Mouse (Mus musculus): ENCODE results near the gene Tnfrsf8. TPM values are rescaled to one million over a fixed set of nuclear protein-coding genes. Genes with fewer than 3 reads are reported as not detected.

Gene Tnfrsf8
- total and polyA plus RNA-seq, 2 experiments: 0.02 to 0.09 TPM

DNA sequence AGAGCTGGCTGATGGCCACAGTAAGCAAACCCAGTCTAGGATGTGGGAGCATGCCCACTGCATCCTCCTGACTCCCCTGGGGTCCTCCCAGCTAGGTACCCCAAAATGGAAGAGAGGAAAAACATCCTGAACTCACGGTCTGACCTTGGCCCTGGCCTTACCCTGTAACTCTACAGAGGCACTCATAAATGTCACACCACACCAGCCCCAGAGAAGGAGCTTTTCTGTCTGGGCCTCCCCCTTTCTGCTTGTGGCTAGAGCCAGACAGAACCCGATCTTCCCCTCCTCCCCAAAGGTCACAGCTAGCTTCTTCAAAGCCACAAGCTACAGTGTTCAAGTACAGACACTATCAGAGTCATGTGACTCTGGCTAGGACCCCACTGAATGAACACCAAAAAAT is 93.6 kb downstream of the Tnfrsf8 start:
- Histone ChIP-seq H3K4me1 (ENCODE audit: control insufficient read depth, insufficient read depth, low read length) (peaks cover 35% of the 10 kb centered on the region), H3K27ac (replicated peaks; ENCODE audit: insufficient read depth, low read depth, low read length) (peak overlapping the region; percentile 82)

GRCm38 (mm10) chr4:145220001-145220400 is 95.0 kb downstream of the Tnfrsf8 start:
- H3K79me2 ChIP-seq (ENCODE audit: control insufficient read depth, insufficient read depth, low read length): no peaks in the 10 kb centered on the region; the same call in 1 of the 2 replicates
- H3K27me3 ChIP-seq (ENCODE audit: control insufficient read depth, insufficient read depth, low read length): no peaks in the 10 kb centered on the region
- no peak overlapping the region for H3K4me3 ChIP-seq (ENCODE audit: insufficient read depth, low read depth, low read length)
- TF ChIP-seq POLR2A (IDR thresholded peaks at IDR 0.05; ENCODE audit: extremely low read depth, insufficient read depth, low read length) (no peak), CTCF (IDR thresholded peaks at IDR 0.05; ENCODE audit: low read depth, low read length) (no peak)
- H3K36me3 ChIP-seq (ENCODE audit: control insufficient read depth, insufficient read depth, low read length): peaks cover 43% of the 10 kb centered on the region
- H3K27ac ChIP-seq (replicated peaks; ENCODE audit: insufficient read depth, low read depth, low read length): peak overlapping the region; percentile 82
- peak; percentile 93 for DNase-seq (ENCODE audit: extremely low read depth, low read depth, low spot score)
- peak overlapping the region; percentile 3; the same call in 1 of the 2 replicates for H3K9ac ChIP-seq (ENCODE audit: low read depth, low read length)
- peaks cover 35% of the 10 kb centered on the region for H3K4me1 ChIP-seq (ENCODE audit: control insufficient read depth, insufficient read depth, low read length)
- 19% methylated on average over 1 of the region's 1 CpGs for WGBS

More for the DNA sequence above, 93.6 kb downstream of the Tnfrsf8 start:
- WGBS: 58% methylated on average over 2 of the region's 2 CpGs
- no peaks in the 10 kb centered on the region for H3K27me3 ChIP-seq (ENCODE audit: control insufficient read depth, insufficient read depth, low read length)
- no peak for DNase-seq (ENCODE audit: extremely low read depth, low read depth, low spot score)
- H3K4me3 ChIP-seq (ENCODE audit: insufficient read depth, low read depth, low read length): no peak overlapping the region
- no peaks in the 10 kb centered on the region; the same call in 1 of the 2 replicates for H3K79me2 ChIP-seq (ENCODE audit: control insufficient read depth, insufficient read depth, low read length)
- H3K9ac ChIP-seq (ENCODE audit: low read depth, low read length): no peak overlapping the region
- H3K36me3 ChIP-seq (ENCODE audit: control insufficient read depth, insufficient read depth, low read length): peaks cover 40% of the 10 kb centered on the region
- no peak for TF ChIP-seq POLR2A (IDR thresholded peaks at IDR 0.05; ENCODE audit: extremely low read depth, insufficient read depth, low read length)
- TF ChIP-seq CTCF (IDR thresholded peaks at IDR 0.05; ENCODE audit: low read depth, low read length): no peak

DNA sequence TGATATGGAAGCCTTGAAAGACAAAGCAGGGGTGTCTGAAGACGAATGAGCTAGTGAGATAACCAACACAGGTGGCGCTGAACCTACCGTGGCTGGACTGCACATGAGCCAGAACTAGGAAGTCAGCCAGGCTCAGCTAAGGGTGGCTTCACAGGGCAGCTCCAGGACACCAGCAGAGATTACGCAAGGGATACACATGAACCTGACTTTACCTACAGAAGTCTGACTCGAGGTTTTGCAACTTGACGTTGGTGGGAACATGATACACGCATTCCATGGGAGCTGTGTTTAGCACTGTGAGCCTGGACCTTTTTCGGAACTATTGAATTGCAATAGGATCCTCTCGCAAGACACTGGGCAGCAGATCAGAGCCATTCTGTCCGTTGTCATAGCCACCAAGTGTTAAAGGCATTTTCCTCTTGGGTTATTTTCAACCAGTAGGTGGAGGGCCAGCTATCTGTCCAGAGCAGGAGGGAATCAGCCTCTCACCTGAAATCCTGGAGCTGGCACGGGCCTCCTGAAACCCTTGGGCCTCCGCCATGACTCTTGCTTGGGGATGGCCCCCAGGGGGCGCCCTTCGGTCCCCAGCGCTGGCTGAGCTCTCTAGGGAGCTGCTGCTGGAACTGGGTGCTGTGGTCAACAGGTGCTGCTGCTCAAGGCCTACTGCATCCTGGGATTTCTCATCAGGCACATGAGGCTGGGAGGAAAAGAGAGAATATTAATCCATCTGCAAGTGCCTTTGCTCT is 95.6 kb downstream of the Tnfrsf8 start:
- H3K4me3 ChIP-seq (ENCODE audit: insufficient read depth, low read depth, low read length): no peak overlapping the region
- H3K4me1 ChIP-seq (ENCODE audit: control insufficient read depth, insufficient read depth, low read length): peaks cover 35% of the 10 kb centered on the region
- H3K27ac ChIP-seq (replicated peaks; ENCODE audit: insufficient read depth, low read depth, low read length): peak overlapping the region; percentile 95
- H3K27me3 ChIP-seq (ENCODE audit: control insufficient read depth, insufficient read depth, low read length): no peaks in the 10 kb centered on the region
- H3K36me3 ChIP-seq (ENCODE audit: control insufficient read depth, insufficient read depth, low read length): peaks cover 43% of the 10 kb centered on the region
- DNase-seq (ENCODE audit: extremely low read depth, low read depth, low spot score): peak; percentile 100
- 20% methylated on average over 15 of the region's 15 CpGs for WGBS
- peak; percentile 79 for TF ChIP-seq CTCF (IDR thresholded peaks at IDR 0.05; ENCODE audit: low read depth, low read length)
- no peak for TF ChIP-seq POLR2A (IDR thresholded peaks at IDR 0.05; ENCODE audit: extremely low read depth, insufficient read depth, low read length)
- peak overlapping the region; percentile 3; the same call in 1 of the 2 replicates for H3K9ac ChIP-seq (ENCODE audit: low read depth, low read length)
- H3K79me2 ChIP-seq (ENCODE audit: control insufficient read depth, insufficient read depth, low read length): no peaks in the 10 kb centered on the region; the same call in 1 of the 2 replicates

GRCm38 (mm10) chr4:145217837-145218236 is 97.1 kb downstream of the Tnfrsf8 start:
- no peak overlapping the region for H3K4me3 ChIP-seq (ENCODE audit: insufficient read depth, low read depth, low read length)
- DNase-seq (ENCODE audit: extremely low read depth, low read depth, low spot score): peak; percentile 91
- no peaks in the 10 kb centered on the region; the same call in 1 of the 2 replicates for H3K79me2 ChIP-seq (ENCODE audit: control insufficient read depth, insufficient read depth, low read length)
- H3K27ac ChIP-seq (replicated peaks; ENCODE audit: insufficient read depth, low read depth, low read length): peak overlapping the region; percentile 79
- H3K36me3 ChIP-seq (ENCODE audit: control insufficient read depth, insufficient read depth, low read length): peaks cover 31% of the 10 kb centered on the region; the same call in 1 of the 2 replicates
- 14% methylated on average over 5 of the region's 5 CpGs for WGBS
- TF ChIP-seq POLR2A (IDR thresholded peaks at IDR 0.05; ENCODE audit: extremely low read depth, insufficient read depth, low read length): no peak
- no peak for TF ChIP-seq CTCF (IDR thresholded peaks at IDR 0.05; ENCODE audit: low read depth, low read length)
- H3K9ac ChIP-seq (ENCODE audit: low read depth, low read length): 0 out of 2 replicates have a peak overlapping the region, but pooled peaks have one; percentile 0
- H3K27me3 ChIP-seq (ENCODE audit: control insufficient read depth, insufficient read depth, low read length): no peaks in the 10 kb centered on the region
- H3K4me1 ChIP-seq (ENCODE audit: control insufficient read depth, insufficient read depth, low read length): peaks cover 35% of the 10 kb centered on the region

Other genes with a start within 250 kb of the Tnfrsf8 start
- gene Vps13d, start 120.2 kb downstream of the Tnfrsf8 start, total RNA-seq (2014; rRNA removed): 32.4 and 36.2 TPM in 2 replicates
- gene Vps13d, start 120.2 kb downstream of the Tnfrsf8 start, polyA plus RNA-seq (2012; rRNA removed): 11.6 and 13.3 TPM in 2 replicates
- gene Tnfrsf1b, start 68.3 kb downstream of the Tnfrsf8 start, total RNA-seq (2014; rRNA removed): 10.8 and 14.9 TPM in 2 replicates
- 16.8 and 16.9 TPM in 2 replicates for gene Tnfrsf1b, start 68.3 kb downstream of the Tnfrsf8 start, polyA plus RNA-seq (2012; rRNA removed)
- gene Zfp990, start 195.6 kb upstream of the Tnfrsf8 start, total RNA-seq (2014; rRNA removed): not detected in 2 replicates
- gene Zfp990, start 195.6 kb upstream of the Tnfrsf8 start, polyA plus RNA-seq (2012; rRNA removed): not detected in 2 replicates

Measured in liver, adult 2 months (tissue).